8 mouse cellular contexts compared by ENCODE assay signal in the genomic region with DNA sequence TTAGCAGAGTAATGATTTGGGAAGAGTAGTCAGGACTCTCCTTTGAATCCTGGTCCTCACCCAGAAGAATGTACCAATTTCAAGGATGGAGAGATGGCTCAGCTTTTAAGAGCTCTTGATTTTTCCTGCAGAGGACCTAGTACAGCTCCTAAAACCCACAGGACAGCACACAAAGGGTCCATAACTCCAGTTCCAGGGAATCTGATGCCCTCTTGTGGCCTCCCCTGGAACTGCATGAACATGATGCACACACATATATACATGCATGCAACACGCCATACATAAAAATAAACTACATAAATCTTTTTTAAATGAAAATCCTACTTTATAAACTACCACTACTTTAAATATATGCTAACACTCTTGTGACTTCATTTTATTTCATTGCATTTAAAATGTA.
DNase-seq lines count a peak whose midpoint lies in the region; ATAC-seq and TF ChIP-seq lines count a peak whose summit lies in the region.

No protein-coding gene starts in this region.

- ATAC-seq in kidney, embryonic 16.5 days (ENCODE audit: low FRiP score, low TSS enrichment) = peak; percentile 35; the same call in 1 of the 2 replicates
- ATAC-seq in liver, embryonic 14.5 days (ENCODE audit: insufficient read depth) = peak; percentile 59; the same call in 1 of the 2 replicates
- peak; percentile 70 for ATAC-seq in neural tube, embryonic 14.5 days (ENCODE audit: low read depth)
- no peak for ATAC-seq in monocyte, adult 5-6 weeks (replicated peaks; ENCODE audit: insufficient number of reproducible peaks, low FRiP score, low TSS enrichment, poor library complexity, severe bottlenecking)

- H3K4me2 ChIP-seq in kidney, embryonic 16.5 days (replicated peaks; ENCODE audit: low read depth, low read length) = no peak overlapping the region
- no peak overlapping the region for H3K4me2 ChIP-seq in liver, embryonic 14.5 days (ENCODE audit: low read depth)
- no peak overlapping the region for H3K4me2 ChIP-seq in neural tube, embryonic 14.5 days (ENCODE audit: low read depth, low read length)

- peak; percentile 66 for DNase-seq in urinary bladder, postnatal 14 days (ENCODE audit: low spot score)
- DNase-seq in urinary bladder, postnatal 4 days (ENCODE audit: low spot score in 2 of 2) = no peak
- peak; percentile 84 to 88 for DNase-seq in cerebellum, postnatal 10 days
- DNase-seq in frontal cortex, postnatal 25 days (ENCODE audit: low spot score in 2 of 2) = peak; percentile 64 to 65
- DNase-seq in liver, embryonic 14.5 days (ENCODE audit: low read depth in 3 of 3, low spot score in 3 of 3) = peak in 2 of 3 experiments; percentile 52 to 64

- peak; percentile 90 for TF ChIP-seq CTCF in liver, embryonic 14.5 days (IDR thresholded peaks at IDR 0.05; ENCODE audit: low read depth)

- H3K9me3 ChIP-seq in kidney, embryonic 16.5 days (ENCODE audit: low read length) = no peaks in the 10 kb centered on the region
- H3K9me3 ChIP-seq in liver, embryonic 14.5 days (ENCODE audit: control insufficient read depth, low read length) = no peaks in the 10 kb centered on the region
- no peaks in the 10 kb centered on the region for H3K9me3 ChIP-seq in neural tube, embryonic 14.5 days (ENCODE audit: control insufficient read depth, low read length)

- 64% methylated on average over 1 of the region's 1 CpGs for WGBS in kidney, embryonic 16.5 days
- WGBS in liver, embryonic 14.5 days (ENCODE audit: insufficient replicate concordance) = 28% methylated on average over 1 of the region's 1 CpGs
- WGBS in neural tube, embryonic 14.5 days = 49% methylated on average over 1 of the region's 1 CpGs

- H3K36me3 ChIP-seq in kidney, embryonic 16.5 days (ENCODE audit: insufficient read depth, low read length) = no peaks in the 10 kb centered on the region
- H3K36me3 ChIP-seq in liver, embryonic 14.5 days (replicated peaks; ENCODE audit: control insufficient read depth, insufficient read depth, low read depth) = no peaks in the 10 kb centered on the region
- no peaks in the 10 kb centered on the region for H3K36me3 ChIP-seq in neural tube, embryonic 14.5 days (ENCODE audit: control insufficient read depth, insufficient read depth, low read length)

- H3K27me3 ChIP-seq in kidney, embryonic 16.5 days (ENCODE audit: insufficient read depth, low read length) = no peaks in the 10 kb centered on the region
- H3K27me3 ChIP-seq in liver, embryonic 14.5 days (ENCODE audit: control insufficient read depth, insufficient read depth, low read length) = no peaks in the 10 kb centered on the region
- no peaks in the 10 kb centered on the region for H3K27me3 ChIP-seq in neural tube, embryonic 14.5 days (ENCODE audit: control insufficient read depth, insufficient read depth, low read length)

- peaks cover 13% of the 10 kb centered on the region for H3K4me1 ChIP-seq in kidney, embryonic 16.5 days (ENCODE audit: insufficient read depth, low read length)
- H3K4me1 ChIP-seq in liver, embryonic 14.5 days (replicated peaks; ENCODE audit: control insufficient read depth in 2 of 2, insufficient read depth in 2 of 2, low read length in 1 of 2) = peaks cover 16 to 38% of the 10 kb centered on the region in 2 experiments
- H3K4me1 ChIP-seq in neural tube, embryonic 14.5 days (ENCODE audit: control insufficient read depth, insufficient read depth, low read length) = no peaks in the 10 kb centered on the region

- H3K27ac ChIP-seq in kidney, embryonic 16.5 days (ENCODE audit: low read length) = no peak overlapping the region
- no peak overlapping the region for H3K27ac ChIP-seq in liver, embryonic 14.5 days
- no peak overlapping the region for H3K27ac ChIP-seq in neural tube, embryonic 14.5 days (ENCODE audit: low read depth, low read length)

- H3K9ac ChIP-seq in kidney, embryonic 16.5 days (replicated peaks; ENCODE audit: low read length) = no peak overlapping the region
- H3K9ac ChIP-seq in liver, embryonic 14.5 days (replicated peaks) = no peak overlapping the region
- no peak overlapping the region for H3K9ac ChIP-seq in neural tube, embryonic 14.5 days (replicated peaks; ENCODE audit: low read depth, low read length)

- TF ChIP-seq EP300 in liver, embryonic 14.5 days (IDR thresholded peaks at IDR 0.05; ENCODE audit: low read depth) = no peak

- H3K4me3 ChIP-seq in kidney, embryonic 16.5 days (ENCODE audit: low read length) = no peak overlapping the region
- H3K4me3 ChIP-seq in liver, embryonic 14.5 days (ENCODE audit: insufficient read depth in 1 of 2, low read depth in 2 of 2, low read length in 2 of 2) = no peak overlapping the region
- no peak overlapping the region for H3K4me3 ChIP-seq in neural tube, embryonic 14.5 days (ENCODE audit: low read depth, low read length)

Comparison
In these comparisons a context has a peak if more than half of its experiments do, and no peak if none do; other contexts are left out.
1. DNase-seq: peak in urinary bladder, postnatal 14 days (single experiment), cerebellum, postnatal 10 days (2 of 2), frontal cortex, postnatal 25 days (2 of 2) and liver, embryonic 14.5 days (2 of 3); none in urinary bladder, postnatal 4 days (0 of 2).